Mouse (Mus musculus) ovary, adult 18-20 months (tissue): ENCODE measurements around the gene 4930558C23Rik.
"Not testable (repeated sequence)": the region's sequence is repeated elsewhere in the genome, so short reads cannot be mapped to it uniquely, and the experiment has no call there.

Experiments used
- DNase-seq: peaks from one replicate; pipeline ENCODE4 v3.0.0; 2022; ENCODE audit warnings: low spot score, mixed read lengths

Gene 4930558C23Rik

GRCm38 (mm10) chr3:95402741-95403140 lies at the start of gene 4930558C23Rik:
Gene 4930558C23Rik (minus strand): TSS chr3:95402841.
- no peak for DNase-seq

GRCm38 (mm10) chr3:95450915-95451314 lies 48.3 kb upstream of the 4930558C23Rik start:
- DNase-seq, result no peak

- DNase-seq, result no peak
Observed at GRCm38 (mm10) chr3:95450408-95450807, 47.8 kb upstream of the 4930558C23Rik start.

GRCm38 (mm10) chr3:95445311-95445710 lies 42.7 kb upstream of the 4930558C23Rik start:
- DNase-seq, result no peak

DNA sequence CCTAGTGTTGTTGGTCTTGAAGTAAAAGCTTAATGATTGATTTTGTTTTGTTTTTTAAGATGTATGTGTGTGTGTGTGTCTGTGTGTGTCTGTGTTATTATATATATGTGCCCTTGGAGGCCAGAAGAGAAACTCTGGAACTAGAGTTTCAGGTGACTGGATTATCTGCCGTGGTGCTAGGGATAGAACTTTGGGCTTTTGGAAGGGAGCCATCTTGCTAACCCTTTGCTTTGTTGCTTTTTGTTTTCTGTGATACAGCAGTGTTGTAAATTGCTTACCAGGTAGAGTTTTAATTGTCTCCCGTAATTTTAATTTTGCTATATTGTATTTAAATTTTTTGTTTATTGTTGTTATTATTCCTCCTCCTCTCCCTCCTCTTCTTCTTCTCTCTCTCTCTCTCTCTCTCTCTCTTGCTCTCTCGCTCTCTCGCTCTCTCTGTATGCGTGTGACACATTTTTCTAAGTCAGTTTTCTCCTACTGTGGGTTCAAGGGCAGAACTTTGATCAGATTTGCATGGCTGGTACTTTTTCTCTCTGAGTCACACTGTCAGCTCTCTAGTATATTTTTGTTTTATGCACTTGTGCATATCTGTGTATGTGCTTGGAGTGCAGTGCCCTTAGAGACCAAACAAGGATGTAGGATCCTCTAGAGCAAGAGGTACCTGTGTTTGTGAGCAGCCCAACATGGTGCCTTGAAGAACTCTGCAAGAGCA lies 39.9 kb upstream of the 4930558C23Rik start:
- DNase-seq, result no peak

- DNase-seq, result no peak
Observed at GRCm38 (mm10) chr3:95439670-95440069, 37.0 kb upstream of the 4930558C23Rik start.

DNA sequence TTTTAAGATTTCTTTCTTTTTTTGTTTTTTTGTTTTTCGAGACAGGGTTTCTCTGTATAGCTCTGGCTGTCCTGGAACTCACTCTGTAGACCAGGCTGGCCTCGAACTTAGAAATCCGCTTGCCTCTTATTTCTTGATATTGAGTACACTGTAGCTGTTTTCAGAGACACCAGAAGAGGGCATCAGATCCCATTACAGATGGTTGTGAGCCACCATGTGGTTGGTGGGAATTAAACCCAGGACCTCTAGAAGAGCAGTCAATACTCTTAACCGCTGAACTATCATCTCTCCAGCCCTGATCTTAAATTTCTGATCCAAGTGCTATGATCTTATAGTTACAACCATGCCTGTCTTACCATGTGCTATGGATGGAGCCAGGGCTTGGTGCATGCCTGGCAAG lies 36.0 kb upstream of the 4930558C23Rik start:
- not testable (repeated sequence) for DNase-seq

- no peak for DNase-seq
Observed at GRCm38 (mm10) chr3:95435561-95435960, 32.9 kb upstream of the 4930558C23Rik start.

- DNase-seq, result no peak
Observed at GRCm38 (mm10) chr3:95434983-95435370, 32.3 kb upstream of the 4930558C23Rik start.

GRCm38 (mm10) chr3:95434136-95434982 lies 31.7 kb upstream of the 4930558C23Rik start, which contains the start of gene Arnt:
Gene Arnt (plus strand): TSS chr3:95434388.
- peak; percentile 94 for DNase-seq

DNA sequence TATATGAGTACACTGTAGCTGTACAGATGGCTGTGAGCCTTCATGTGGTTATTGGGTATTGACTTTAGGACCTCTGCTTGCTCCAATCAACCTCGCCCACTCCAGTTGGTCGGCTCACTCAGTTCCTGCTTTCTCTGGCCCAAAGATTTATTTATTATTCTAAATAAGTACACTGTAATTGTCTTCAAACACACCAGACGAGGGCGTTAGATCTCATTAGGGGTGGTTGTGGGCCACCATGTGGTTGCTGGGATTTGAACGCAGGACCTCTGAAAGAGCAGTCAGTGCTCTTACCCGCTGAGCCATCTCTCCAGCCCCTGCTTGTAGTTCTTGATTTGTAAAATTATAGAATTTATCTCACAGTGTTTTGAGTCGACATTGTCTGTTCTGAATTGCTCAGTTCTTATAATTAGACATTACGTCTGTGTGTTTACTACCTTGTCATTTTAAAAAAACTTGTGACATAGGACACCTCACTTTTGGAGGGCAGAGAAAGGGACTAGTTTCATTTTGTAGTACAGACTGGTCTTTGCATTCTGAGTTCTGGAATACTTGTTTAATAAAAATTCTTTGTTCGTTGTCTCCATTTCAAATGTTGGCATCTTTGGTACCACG lies 30.8 kb upstream of the 4930558C23Rik start:
- DNase-seq, result no peak

- not testable (repeated sequence) for DNase-seq
Observed at GRCm38 (mm10) chr3:95428423-95428822, 25.8 kb upstream of the 4930558C23Rik start.

DNA sequence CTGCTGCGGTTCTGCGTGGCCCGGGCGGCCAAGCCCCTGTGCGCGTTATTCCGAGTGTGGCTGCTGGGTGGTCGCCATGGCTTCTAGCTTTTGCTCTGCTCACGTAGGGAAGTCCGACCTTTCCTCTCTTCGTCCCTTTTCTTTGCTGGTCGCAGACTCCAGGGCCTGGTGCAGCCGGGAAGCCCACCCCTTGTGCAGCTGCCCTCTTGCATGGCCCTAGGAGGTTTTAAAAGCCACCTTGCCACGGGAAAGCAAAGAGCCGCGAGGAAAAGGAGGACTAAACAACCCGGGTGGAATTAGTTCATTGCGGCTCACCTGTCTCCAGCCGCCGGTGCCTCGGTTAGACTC lies 25.2 kb upstream of the 4930558C23Rik start:
- DNase-seq, result not testable (repeated sequence)

GRCm38 (mm10) chr3:95427117-95427890 lies 24.7 kb upstream of the 4930558C23Rik start:
- DNase-seq, result not testable (repeated sequence)

DNA sequence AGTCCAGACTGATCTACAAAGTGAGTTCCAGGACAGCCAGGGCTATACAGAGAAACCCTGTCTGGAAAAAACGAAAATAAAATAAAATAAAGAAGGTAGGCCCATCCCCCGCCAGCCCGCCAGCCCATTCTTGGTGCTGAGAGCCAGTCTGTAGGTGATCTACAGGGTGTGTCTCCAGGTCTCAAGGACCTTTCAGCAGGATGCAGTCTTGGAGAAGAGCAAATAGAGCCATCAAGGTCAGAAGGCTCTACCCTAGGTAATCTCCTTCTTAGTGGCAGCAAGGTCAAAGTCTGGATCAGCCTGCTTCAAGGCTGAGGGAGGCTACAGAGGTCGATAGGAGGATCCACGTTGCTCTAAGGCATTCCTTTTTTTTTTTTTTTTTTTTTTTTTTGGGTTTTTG lies 23.8 kb upstream of the 4930558C23Rik start:
- not testable (repeated sequence) for DNase-seq

DNA sequence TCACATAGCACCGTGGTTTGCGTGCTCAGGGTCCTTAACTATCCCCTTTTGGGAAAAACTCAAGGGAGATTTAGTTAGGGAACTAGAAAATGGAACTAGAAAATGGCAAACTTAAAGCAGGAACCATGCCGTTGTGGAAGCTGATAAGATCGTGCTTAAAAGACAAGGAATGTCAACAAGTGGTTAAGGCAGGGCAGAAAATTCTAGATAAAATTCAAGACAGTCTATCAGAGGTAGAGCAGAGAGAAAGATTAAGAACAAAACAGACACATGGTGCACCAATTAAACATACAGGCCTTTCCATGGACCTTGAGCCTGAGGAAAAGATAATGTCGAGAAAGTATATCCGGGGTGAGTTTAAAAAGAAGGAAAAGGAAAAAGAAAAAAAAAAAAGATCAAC lies 15.2 kb upstream of the 4930558C23Rik start:
- no peak for DNase-seq

GRCm38 (mm10) chr3:95412268-95412667 lies 9.6 kb upstream of the 4930558C23Rik start:
- no peak for DNase-seq

DNA sequence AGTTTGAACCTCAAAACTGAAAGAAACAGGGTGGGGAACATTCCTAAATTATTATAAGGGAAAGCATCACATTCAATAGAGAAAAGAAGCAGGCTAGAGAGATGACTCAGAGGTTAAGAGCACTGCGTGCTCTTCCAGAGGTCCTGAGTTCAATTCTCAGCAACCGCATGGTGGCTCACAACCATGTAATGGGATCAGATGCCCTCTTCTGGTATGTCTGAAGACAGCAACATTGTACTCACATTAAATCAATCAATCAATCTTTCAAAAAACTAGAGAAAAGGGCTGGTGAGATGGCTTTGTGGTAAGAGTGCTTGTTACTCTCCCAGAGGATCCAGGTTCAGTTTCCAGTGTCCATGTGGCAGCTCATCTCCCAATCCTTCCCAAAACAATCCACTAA lies 6.2 kb upstream of the 4930558C23Rik start:
- no peak for DNase-seq

- DNase-seq, result no peak
Observed at GRCm38 (mm10) chr3:95407728-95408127, 5.1 kb upstream of the 4930558C23Rik start.

DNA sequence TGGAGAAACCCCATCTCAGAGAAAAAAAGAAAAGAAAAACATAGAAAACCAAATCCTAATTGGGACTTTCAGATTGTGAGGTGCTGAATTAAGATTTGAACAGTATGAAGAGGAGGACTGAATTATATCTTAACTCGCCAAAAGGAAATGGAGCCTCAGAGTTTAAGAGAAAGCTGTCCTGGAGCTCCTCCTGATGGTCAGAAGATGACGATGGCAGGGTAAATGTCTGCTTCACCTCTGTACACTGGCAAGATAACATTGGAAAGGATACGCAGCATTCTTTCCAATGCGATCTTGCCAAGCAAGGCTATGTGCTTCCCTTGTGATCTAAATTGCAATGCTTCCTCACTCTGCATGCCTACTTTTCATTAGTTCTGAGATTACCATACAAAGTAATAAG lies 8.3 kb downstream of the 4930558C23Rik start:
- DNase-seq, result no peak

GRCm38 (mm10) chr3:95385401-95386075 lies 17.1 kb downstream of the 4930558C23Rik start:
- DNase-seq, result no peak
